Mouse (Mus musculus) hindbrain, embryonic 16.5 days (tissue): Measurements from ENCODE around the gene Sptlc3. TPM values are rescaled to one million over a fixed set of nuclear protein-coding genes. Genes with fewer than 3 reads are reported as not detected.
A peak's percentile ranks its signal among the peaks of the same experiment; 100 is the strongest.

ENCODE experiments used
- ATAC-seq: fragments of 200-750 bp; cut with Nextera tagmentation; 2 replicates; pipeline ENCODE4 v1.8.0; 2017; ENCODE audit warnings: moderate TSS enrichment, moderate library complexity
- H3K27ac ChIP-seq: fragments of 300-500 bp; sonication (generic); 2 replicates; pipeline ENCODE4 v1.5.1; 2014; ENCODE audit warnings: low read depth, mild to moderate bottlenecking, control low read depth, low read length, moderate library complexity
- H3K27me3 ChIP-seq: fragments of 300-500 bp; sonication (generic); replicated peaks from 2 replicates; pipeline ENCODE4 v1.6.1; 2014; ENCODE audit warnings: low read length; ENCODE audit not compliant: control insufficient read depth, insufficient read depth
- H3K36me3 ChIP-seq: fragments of 300-500 bp; sonication (generic); 2 replicates; pipeline ENCODE4 v1.6.1; 2014; ENCODE audit warnings: mild to moderate bottlenecking, low read length, moderate library complexity, mixed read lengths; ENCODE audit not compliant: control insufficient read depth, insufficient read depth
- H3K4me1 ChIP-seq: fragments of 300-500 bp; sonication (generic); 2 replicates; pipeline ENCODE4 v1.6.1; 2014; ENCODE audit warnings: low read depth, low read length; ENCODE audit not compliant: control insufficient read depth, insufficient read depth
- H3K4me2 ChIP-seq: fragments of 300-500 bp; sonication (generic); 2 replicates; pipeline ENCODE4 v1.6.1; 2014; ENCODE audit warnings: mild to moderate bottlenecking, low read length, control low read depth, moderate library complexity
- H3K4me3 ChIP-seq: fragments of 300-500 bp; sonication (generic); 2 replicates; pipeline ENCODE4 v1.5.1; 2014; ENCODE audit warnings: mild to moderate bottlenecking, low read length, control low read depth, moderate library complexity
- H3K9ac ChIP-seq: fragments of 300-500 bp; sonication (generic); 2 replicates; pipeline ENCODE4 v1.6.1; 2014; ENCODE audit warnings: low read depth, mild to moderate bottlenecking, control low read depth, low read length, moderate library complexity
- H3K9me3 ChIP-seq: fragments of 300-500 bp; sonication (generic); 2 replicates; pipeline ENCODE4 v1.6.1; 2014; ENCODE audit warnings: mild to moderate bottlenecking, low read length, moderate library complexity; ENCODE audit not compliant: control insufficient read depth
- WGBS: fragments of 180-500 bp; shearing (Covaris S2); extraction: QIAGEN DNeasy Blood & Tissue Kit; methylation state at CpG from one replicate; pipeline ENCODE4 v1.1.7; 2014; 5-methylcytosine and 5-hydroxymethylcytosine counted together
- polyA plus RNA-seq: library from polyadenylated mRNA; unstranded; fragments of >200 nt; fragmentation: Nextera tagmentation; extraction: Ambion mirVana; gene quantifications from 2 replicates; pipeline ENCODE4 v1.2.1, GENCODE M21; 2015

The Sptlc3 gene
- polyA plus RNA-seq, 1 experiment from 2014 or later: 0.20 TPM

- no peak overlapping the region for H3K4me2 ChIP-seq
- ATAC-seq: peak; percentile 91
- no peaks in the 10 kb centered on the region for H3K9me3 ChIP-seq
- H3K4me1 ChIP-seq: no peaks in the 10 kb centered on the region
- H3K27me3 ChIP-seq: no peaks in the 10 kb centered on the region
- H3K27ac ChIP-seq: no peak overlapping the region
- no peak overlapping the region for H3K9ac ChIP-seq
- no peaks in the 10 kb centered on the region for H3K36me3 ChIP-seq
- no peak overlapping the region for H3K4me3 ChIP-seq
- WGBS: 46% methylated on average over 10 of the region's 10 CpGs
These were observed 97.4 kb downstream of the Sptlc3 start for GRCm38 (mm10) chr2:139590888-139591698.

DNA sequence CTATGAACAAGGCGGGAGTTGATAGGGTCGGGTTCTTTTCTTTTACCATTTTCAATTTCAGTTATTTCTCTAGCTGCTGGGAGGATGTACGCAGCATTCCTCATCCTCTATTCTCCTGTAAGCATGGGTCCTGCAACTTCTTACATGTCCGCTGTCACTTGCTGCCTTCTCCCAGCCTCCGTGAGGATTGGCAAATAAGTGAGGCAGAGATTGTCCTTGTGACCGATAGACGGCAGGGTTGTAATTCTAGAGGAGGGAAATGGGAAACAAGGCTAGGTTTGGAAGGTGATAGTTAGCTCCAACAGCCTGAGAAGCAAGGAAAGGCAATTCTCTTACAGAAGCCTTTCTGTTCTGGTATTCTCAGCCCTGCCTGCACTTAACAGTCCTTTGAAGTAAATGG is 98.4 kb downstream of the Sptlc3 start:
- Histone ChIP-seq H3K9me3 (no peaks in the 10 kb centered on the region), H3K9ac (no peak overlapping the region), H3K27me3 (no peaks in the 10 kb centered on the region), H3K4me3 (no peak overlapping the region), H3K4me1 (no peaks in the 10 kb centered on the region), H3K27ac (no peak overlapping the region), H3K36me3 (no peaks in the 10 kb centered on the region), H3K4me2 (no peak overlapping the region)
- ATAC-seq: no peak
- 90% methylated on average over 7 of the region's 7 CpGs for WGBS

DNA sequence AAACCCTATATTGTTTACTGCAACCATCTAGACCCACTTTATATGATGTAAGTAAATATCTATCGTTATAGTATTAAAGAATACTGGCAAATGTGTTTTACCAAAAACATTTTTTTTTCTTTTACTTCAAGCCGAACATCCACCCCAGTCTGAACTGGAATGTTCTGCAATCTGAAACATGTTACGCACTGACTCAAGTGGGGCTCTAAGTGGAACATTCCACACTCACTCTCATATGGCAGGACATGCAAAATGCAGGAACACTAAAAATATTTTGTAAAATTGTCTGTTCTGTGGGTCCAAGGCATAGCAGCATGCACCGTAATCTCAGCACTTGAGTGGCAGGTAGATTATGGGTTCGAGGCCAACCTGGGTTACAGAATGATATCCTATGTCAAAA is 103.5 kb downstream of the Sptlc3 start:
- ATAC-seq: no peak
- 95% methylated on average over 5 of the region's 5 CpGs for WGBS
- Histone ChIP-seq H3K27ac (no peak overlapping the region), H3K4me1 (no peaks in the 10 kb centered on the region), H3K9ac (no peak overlapping the region), H3K4me3 (no peak overlapping the region), H3K36me3 (no peaks in the 10 kb centered on the region), H3K27me3 (no peaks in the 10 kb centered on the region), H3K4me2 (no peak overlapping the region), H3K9me3 (no peaks in the 10 kb centered on the region)

GRCm38 (mm10) chr2:139601543-139602194 is 108.0 kb downstream of the Sptlc3 start:
- Histone ChIP-seq H3K4me2 (no peak overlapping the region), H3K4me1 (no peaks in the 10 kb centered on the region), H3K27me3 (no peaks in the 10 kb centered on the region), H3K4me3 (no peak overlapping the region), H3K9me3 (no peaks in the 10 kb centered on the region), H3K27ac (no peak overlapping the region), H3K9ac (no peak overlapping the region), H3K36me3 (no peaks in the 10 kb centered on the region)
- 11% methylated on average over 7 of the region's 7 CpGs for WGBS
- peak; percentile 50; the same call in 1 of the 2 replicates for ATAC-seq

- 27% methylated on average over 3 of the region's 3 CpGs for WGBS
- H3K4me2 ChIP-seq: peak overlapping the region; percentile 37; the same call in 1 of the 2 replicates
- no peak overlapping the region for H3K9ac ChIP-seq
These were observed 114.5 kb downstream of the Sptlc3 start for GRCm38 (mm10) chr2:139608167-139608566.

GRCm38 (mm10) chr2:139608810-139609209 is 115.1 kb downstream of the Sptlc3 start:
- no peaks in the 10 kb centered on the region for H3K9me3 ChIP-seq
- H3K9ac ChIP-seq: peak overlapping the region; percentile 13; the same call in 1 of the 2 replicates
- peak; percentile 64; the same call in 1 of the 2 replicates for ATAC-seq
- peaks cover 16% of the 10 kb centered on the region for H3K4me1 ChIP-seq
- no peak overlapping the region for H3K4me3 ChIP-seq
- H3K4me2 ChIP-seq: peak overlapping the region; percentile 37
- 12% methylated on average over 7 of the region's 7 CpGs for WGBS
- no peaks in the 10 kb centered on the region for H3K36me3 ChIP-seq
- H3K27me3 ChIP-seq: no peaks in the 10 kb centered on the region
- no peak overlapping the region for H3K27ac ChIP-seq

More at GRCm38 (mm10) chr2:139608167-139608566, 114.5 kb downstream of the Sptlc3 start:
- Histone ChIP-seq H3K36me3 (no peaks in the 10 kb centered on the region), H3K4me1 (peaks cover 16% of the 10 kb centered on the region), H3K9me3 (no peaks in the 10 kb centered on the region), H3K27ac (no peak overlapping the region), H3K4me3 (no peak overlapping the region), H3K27me3 (no peaks in the 10 kb centered on the region)
- no peak for ATAC-seq

GRCm38 (mm10) chr2:139609231-139609630 is 115.5 kb downstream of the Sptlc3 start:
- WGBS: 21% methylated on average over 7 of the region's 7 CpGs
- no peak for ATAC-seq

GRCm38 (mm10) chr2:139609662-139610291 is 116.1 kb downstream of the Sptlc3 start:
- Histone ChIP-seq H3K27me3 (no peaks in the 10 kb centered on the region), H3K27ac (no peak overlapping the region), H3K36me3 (no peaks in the 10 kb centered on the region), H3K4me3 (no peak overlapping the region), H3K9ac (no peak overlapping the region), H3K4me1 (peaks cover 16% of the 10 kb centered on the region), H3K9me3 (no peaks in the 10 kb centered on the region), H3K4me2 (0 out of 2 replicates have a peak overlapping the region, but pooled peaks have one; percentile 15)
- ATAC-seq: peak; percentile 76
- WGBS: 19% methylated on average over 8 of the region's 8 CpGs

More at GRCm38 (mm10) chr2:139609231-139609630, 115.5 kb downstream of the Sptlc3 start:
- H3K9me3 ChIP-seq: no peaks in the 10 kb centered on the region
- H3K4me3 ChIP-seq: no peak overlapping the region
- no peak overlapping the region for H3K27ac ChIP-seq
- peak overlapping the region; percentile 37 for H3K4me2 ChIP-seq
- peaks cover 16% of the 10 kb centered on the region for H3K4me1 ChIP-seq
- H3K27me3 ChIP-seq: no peaks in the 10 kb centered on the region
- no peaks in the 10 kb centered on the region for H3K36me3 ChIP-seq
- no peak overlapping the region for H3K9ac ChIP-seq
